ENCODE assay signal across 8 mouse cellular contexts in genomic region chr7:110002968-110003367, GRCm38 (mm10). TPM values are rescaled to one million over a fixed set of nuclear protein-coding genes. Genes with fewer than 3 reads are reported as not detected.
DNase-seq lines count a peak whose midpoint lies in the region; ATAC-seq lines count a peak whose summit lies in the region.

No protein-coding gene starts in this region.

- no peaks in the 10 kb centered on the region for H3K27me3 ChIP-seq in embryonic facial prominence, embryonic 12.5 days
- H3K27me3 ChIP-seq in heart, embryonic 11.5 days (ENCODE audit: control insufficient read depth, insufficient read depth, low read length): no peaks in the 10 kb centered on the region
- no peaks in the 10 kb centered on the region for H3K27me3 ChIP-seq in kidney, embryonic 15.5 days
- peaks cover 7% of the 10 kb centered on the region for H3K27me3 ChIP-seq in liver, embryonic 16.5 days (ENCODE audit: control insufficient read depth, insufficient read depth, low read depth, low read length)
- H3K27me3 ChIP-seq in neural tube, embryonic 13.5 days: no peaks in the 10 kb centered on the region

- no peaks in the 10 kb centered on the region for H3K36me3 ChIP-seq in embryonic facial prominence, embryonic 12.5 days
- H3K36me3 ChIP-seq in heart, embryonic 11.5 days (ENCODE audit: control insufficient read depth, insufficient read depth, low read length): no peaks in the 10 kb centered on the region
- H3K36me3 ChIP-seq in kidney, embryonic 15.5 days: no peaks in the 10 kb centered on the region
- no peaks in the 10 kb centered on the region for H3K36me3 ChIP-seq in liver, embryonic 16.5 days (ENCODE audit: control insufficient read depth, insufficient read depth)
- no peaks in the 10 kb centered on the region for H3K36me3 ChIP-seq in neural tube, embryonic 13.5 days

- H3K9ac ChIP-seq in embryonic facial prominence, embryonic 12.5 days: peak overlapping the region; percentile 44; the same call in 1 of the 2 replicates
- 0 out of 2 replicates have a peak overlapping the region, but pooled peaks have one; percentile 46 for H3K9ac ChIP-seq in heart, embryonic 11.5 days (ENCODE audit: low read depth, low read length)
- H3K9ac ChIP-seq in kidney, embryonic 15.5 days: no peak overlapping the region
- no peak overlapping the region for H3K9ac ChIP-seq in liver, embryonic 16.5 days (ENCODE audit: low read depth, low read length)
- peak overlapping the region; percentile 58 for H3K9ac ChIP-seq in neural tube, embryonic 13.5 days

- 12% methylated on average over 20 of the region's 20 CpGs for WGBS in embryonic facial prominence, embryonic 12.5 days
- WGBS in heart, embryonic 11.5 days (ENCODE audit: insufficient replicate concordance): 11% methylated on average over 20 of the region's 20 CpGs
- WGBS in kidney, embryonic 15.5 days: 10% methylated on average over 20 of the region's 20 CpGs
- 17% methylated on average over 20 of the region's 20 CpGs for WGBS in liver, embryonic 16.5 days (ENCODE audit: insufficient replicate concordance)
- WGBS in neural tube, embryonic 13.5 days: 17% methylated on average over 20 of the region's 20 CpGs

- no peak overlapping the region for H3K27ac ChIP-seq in embryonic facial prominence, embryonic 12.5 days
- H3K27ac ChIP-seq in heart, embryonic 11.5 days (ENCODE audit: low read depth, low read length): no peak overlapping the region
- H3K27ac ChIP-seq in kidney, embryonic 15.5 days: no peak overlapping the region
- H3K27ac ChIP-seq in liver, embryonic 16.5 days (ENCODE audit: low read length): no peak overlapping the region
- H3K27ac ChIP-seq in neural tube, embryonic 13.5 days (replicated peaks): no peak overlapping the region

- peak overlapping the region; percentile 46 for H3K4me2 ChIP-seq in embryonic facial prominence, embryonic 12.5 days (replicated peaks)
- peak overlapping the region; percentile 54 for H3K4me2 ChIP-seq in heart, embryonic 11.5 days
- H3K4me2 ChIP-seq in kidney, embryonic 15.5 days: peak overlapping the region; percentile 57
- H3K4me2 ChIP-seq in liver, embryonic 16.5 days (ENCODE audit: low read depth, low read length): peak overlapping the region; percentile 32; the same call in 1 of the 2 replicates
- H3K4me2 ChIP-seq in neural tube, embryonic 13.5 days: peak overlapping the region; percentile 47

- H3K4me3 ChIP-seq in embryonic facial prominence, embryonic 12.5 days: 0 out of 2 replicates have a peak overlapping the region, but pooled peaks have one; percentile 7
- peak overlapping the region; percentile 3 for H3K4me3 ChIP-seq in heart, embryonic 11.5 days (ENCODE audit: low read depth, low read length)
- H3K4me3 ChIP-seq in kidney, embryonic 15.5 days (replicated peaks): peak overlapping the region; percentile 20
- no peak overlapping the region for H3K4me3 ChIP-seq in liver, embryonic 16.5 days (ENCODE audit: low read depth, low read length)
- H3K4me3 ChIP-seq in neural tube, embryonic 13.5 days: peak overlapping the region; percentile 15; the same call in 1 of the 2 replicates

- DNase-seq in left cerebral cortex, adult 18-20 months (ENCODE audit: low spot score in 2 of 2): peak; percentile 9 to 28
- DNase-seq in left cerebral cortex, adult 11 months (ENCODE audit: low spot score): no peak
- no peak for DNase-seq in thymus, postnatal 14 days

- no peaks in the 10 kb centered on the region for H3K9me3 ChIP-seq in embryonic facial prominence, embryonic 12.5 days
- H3K9me3 ChIP-seq in heart, embryonic 11.5 days (replicated peaks; ENCODE audit: control insufficient read depth, low read length): no peaks in the 10 kb centered on the region
- H3K9me3 ChIP-seq in kidney, embryonic 15.5 days (replicated peaks): no peaks in the 10 kb centered on the region
- H3K9me3 ChIP-seq in liver, embryonic 16.5 days (replicated peaks; ENCODE audit: control insufficient read depth, low read length): no peaks in the 10 kb centered on the region
- no peaks in the 10 kb centered on the region for H3K9me3 ChIP-seq in neural tube, embryonic 13.5 days

- peaks cover 7% of the 10 kb centered on the region; the same call in 1 of the 2 replicates for H3K4me1 ChIP-seq in embryonic facial prominence, embryonic 12.5 days
- peaks cover 4% of the 10 kb centered on the region; the same call in 1 of the 2 replicates for H3K4me1 ChIP-seq in heart, embryonic 11.5 days (ENCODE audit: control insufficient read depth, insufficient read depth, low read length)
- H3K4me1 ChIP-seq in kidney, embryonic 15.5 days: peaks cover 9% of the 10 kb centered on the region
- H3K4me1 ChIP-seq in liver, embryonic 16.5 days (ENCODE audit: control insufficient read depth, low read depth, low read length): no peaks in the 10 kb centered on the region; the same call in 1 of the 2 replicates
- peaks cover 6% of the 10 kb centered on the region for H3K4me1 ChIP-seq in neural tube, embryonic 13.5 days (replicated peaks)

- no peak for ATAC-seq in embryonic facial prominence, embryonic 12.5 days (ENCODE audit: insufficient number of reproducible peaks, insufficient read depth, low FRiP score, low TSS enrichment)
- peak; percentile 73 for ATAC-seq in heart, embryonic 11.5 days (replicated peaks; ENCODE audit: insufficient number of reproducible peaks, low FRiP score, low TSS enrichment)
- peak; percentile 79 for ATAC-seq in kidney, embryonic 15.5 days (replicated peaks; ENCODE audit: low FRiP score)
- peak; percentile 45; the same call in 1 of the 2 replicates for ATAC-seq in liver, embryonic 16.5 days (ENCODE audit: low read depth)
- ATAC-seq in neural tube, embryonic 13.5 days (ENCODE audit: low read depth): peak; percentile 27; the same call in 1 of the 2 replicates

RNA-seq across cellular contexts. Expression of gene Ipo7, which starts 15.1 kb away (rescaled TPM):
- 100 to 1,000 TPM in 1 of 2 experiments, 10 to 100 TPM in 1; 98.4 to 106 TPM for total RNA-seq in left cerebral cortex, adult 18-20 months (2021)
- polyA plus RNA-seq in embryonic facial prominence, embryonic 12.5 days (2016; fragmentation: Nextera tagmentation; extraction: Ambion mirVana): 42.4 and 45.1 TPM in 2 replicates
- 14.0 and 34.6 TPM in 2 replicates for polyA plus RNA-seq in heart, embryonic 11.5 days (2014; fragmentation: Nextera tagmentation; extraction: Ambion mirVana)
- 53.8 and 54.3 TPM in 2 replicates for polyA plus RNA-seq in kidney, embryonic 15.5 days (2015; fragmentation: Nextera tagmentation; extraction: Ambion mirVana)
- 18.8 and 21.2 TPM in 2 replicates for polyA plus RNA-seq in liver, embryonic 16.5 days (2015; fragmentation: Nextera tagmentation; extraction: Ambion mirVana)
- polyA plus RNA-seq in neural tube, embryonic 13.5 days (2015; fragmentation: Nextera tagmentation; extraction: Ambion mirVana): 40.2 and 43.3 TPM in 2 replicates

RNA-seq across cellular contexts. Expression of gene Tmem41b, which starts 16.2 kb away (rescaled TPM):
- total RNA-seq in left cerebral cortex, adult 18-20 months (2021): 10 to 100 TPM; 55.1 to 61.4 TPM
- polyA plus RNA-seq in embryonic facial prominence, embryonic 12.5 days (2016; fragmentation: Nextera tagmentation; extraction: Ambion mirVana): 73.5 and 74.8 TPM in 2 replicates
- 56.5 and 67.3 TPM in 2 replicates for polyA plus RNA-seq in heart, embryonic 11.5 days (2014; fragmentation: Nextera tagmentation; extraction: Ambion mirVana)
- polyA plus RNA-seq in kidney, embryonic 15.5 days (2015; fragmentation: Nextera tagmentation; extraction: Ambion mirVana): 59.5 and 69.1 TPM in 2 replicates
- polyA plus RNA-seq in liver, embryonic 16.5 days (2015; fragmentation: Nextera tagmentation; extraction: Ambion mirVana): 25.0 and 26.4 TPM in 2 replicates
- 63.7 and 73.2 TPM in 2 replicates for polyA plus RNA-seq in neural tube, embryonic 13.5 days (2015; fragmentation: Nextera tagmentation; extraction: Ambion mirVana)

RNA-seq across cellular contexts. Expression of gene Dennd5a, which starts 42.7 kb away (rescaled TPM):
- total RNA-seq in left cerebral cortex, adult 18-20 months (2021): 100 to 1,000 TPM; 222 to 227 TPM
- 42.0 and 51.4 TPM in 2 replicates for polyA plus RNA-seq in embryonic facial prominence, embryonic 12.5 days (2016; fragmentation: Nextera tagmentation; extraction: Ambion mirVana)
- 45.8 and 50.6 TPM in 2 replicates for polyA plus RNA-seq in heart, embryonic 11.5 days (2014; fragmentation: Nextera tagmentation; extraction: Ambion mirVana)
- 31.4 and 31.6 TPM in 2 replicates for polyA plus RNA-seq in kidney, embryonic 15.5 days (2015; fragmentation: Nextera tagmentation; extraction: Ambion mirVana)
- polyA plus RNA-seq in liver, embryonic 16.5 days (2015; fragmentation: Nextera tagmentation; extraction: Ambion mirVana): 5.9 and 7.0 TPM in 2 replicates
- 42.2 and 42.5 TPM in 2 replicates for polyA plus RNA-seq in neural tube, embryonic 13.5 days (2015; fragmentation: Nextera tagmentation; extraction: Ambion mirVana)

RNA-seq across cellular contexts. Expression of gene Zfp143, which starts 58.0 kb away (rescaled TPM):
- total RNA-seq in left cerebral cortex, adult 18-20 months (2021): 10 to 100 TPM; 10.9 to 13.0 TPM
- polyA plus RNA-seq in embryonic facial prominence, embryonic 12.5 days (2016; fragmentation: Nextera tagmentation; extraction: Ambion mirVana): 19.3 and 21.8 TPM in 2 replicates
- polyA plus RNA-seq in heart, embryonic 11.5 days (2014; fragmentation: Nextera tagmentation; extraction: Ambion mirVana): 17.9 and 18.5 TPM in 2 replicates
- 19.0 and 21.0 TPM in 2 replicates for polyA plus RNA-seq in kidney, embryonic 15.5 days (2015; fragmentation: Nextera tagmentation; extraction: Ambion mirVana)
- polyA plus RNA-seq in liver, embryonic 16.5 days (2015; fragmentation: Nextera tagmentation; extraction: Ambion mirVana): 9.4 and 10.3 TPM in 2 replicates
- polyA plus RNA-seq in neural tube, embryonic 13.5 days (2015; fragmentation: Nextera tagmentation; extraction: Ambion mirVana): 19.3 and 20.9 TPM in 2 replicates

Comparison
In these comparisons a context has a peak if more than half of its experiments do, and no peak if none do; other contexts are left out.
1. DNase-seq: peak in left cerebral cortex, adult 18-20 months (2 of 2); none in left cerebral cortex, adult 11 months (single experiment) and thymus, postnatal 14 days (single experiment).
2. H3K9ac ChIP-seq: peak in embryonic facial prominence, embryonic 12.5 days (single experiment), heart, embryonic 11.5 days (single experiment) and neural tube, embryonic 13.5 days (single experiment); none in kidney, embryonic 15.5 days (single experiment) and liver, embryonic 16.5 days (single experiment).
3. Peak in every context shown above with its lines, with median percentiles within 50 percentile points of each other: H3K4me2 ChIP-seq.